Mouse (Mus musculus): ENCODE measurements around the gene Edf1. TPM values are rescaled to one million over a fixed set of nuclear protein-coding genes. Genes with fewer than 3 reads are reported as not detected.

The Edf1 gene
- polyA plus RNA-seq, 1 experiment from 2014 or later = 436 TPM

- 89% methylated on average over 6 of the region's 6 CpGs for WGBS
Measured at GRCm38 (mm10) chr2:25583120-25583481, 25.5 kb downstream of the Edf1 start.

GRCm38 (mm10) chr2:25583571-25583970 lies 25.9 kb downstream of the Edf1 start:
- Histone ChIP-seq H3K4me2 (replicated peaks; ENCODE audit: low read depth, low read length) (no peak overlapping the region), H3K4me1 (replicated peaks; ENCODE audit: control insufficient read depth, insufficient read depth, low read length) (peaks cover 3% of the 10 kb centered on the region), H3K4me3 (ENCODE audit: low read depth, low read length) (no peak overlapping the region), H3K27me3 (ENCODE audit: control insufficient read depth, insufficient read depth, low read length) (peaks cover 26% of the 10 kb centered on the region), H3K9ac (ENCODE audit: low read depth, low read length) (no peak overlapping the region), H3K36me3 (ENCODE audit: control insufficient read depth, insufficient read depth, low read length) (no peaks in the 10 kb centered on the region), H3K27ac (ENCODE audit: low read depth, low read length) (no peak overlapping the region), H3K9me3 (ENCODE audit: control insufficient read depth, low read length) (no peaks in the 10 kb centered on the region)
- no peak for ATAC-seq (ENCODE audit: low FRiP score)
- DNase-seq (ENCODE audit: low spot score) = no peak
- WGBS = 76% methylated on average over 4 of the region's 4 CpGs

More at GRCm38 (mm10) chr2:25583120-25583481, 25.5 kb downstream of the Edf1 start:
- Histone ChIP-seq H3K4me3 (ENCODE audit: low read depth, low read length) (no peak overlapping the region), H3K9me3 (ENCODE audit: control insufficient read depth, low read length) (no peaks in the 10 kb centered on the region), H3K9ac (ENCODE audit: low read depth, low read length) (no peak overlapping the region), H3K27ac (ENCODE audit: low read depth, low read length) (no peak overlapping the region), H3K36me3 (ENCODE audit: control insufficient read depth, insufficient read depth, low read length) (no peaks in the 10 kb centered on the region), H3K27me3 (ENCODE audit: control insufficient read depth, insufficient read depth, low read length) (peaks cover 31% of the 10 kb centered on the region), H3K4me1 (replicated peaks; ENCODE audit: control insufficient read depth, insufficient read depth, low read length) (peaks cover 6% of the 10 kb centered on the region), H3K4me2 (replicated peaks; ENCODE audit: low read depth, low read length) (no peak overlapping the region)
- no peak for ATAC-seq (ENCODE audit: low FRiP score)
- DNase-seq (ENCODE audit: low spot score) = no peak

- no peak for DNase-seq (ENCODE audit: low spot score)
- Histone ChIP-seq H3K27ac (ENCODE audit: low read depth, low read length) (no peak overlapping the region), H3K27me3 (ENCODE audit: control insufficient read depth, insufficient read depth, low read length) (peaks cover 20% of the 10 kb centered on the region), H3K9me3 (ENCODE audit: control insufficient read depth, low read length) (no peaks in the 10 kb centered on the region), H3K4me3 (ENCODE audit: low read depth, low read length) (no peak overlapping the region), H3K9ac (ENCODE audit: low read depth, low read length) (no peak overlapping the region), H3K4me1 (replicated peaks; ENCODE audit: control insufficient read depth, insufficient read depth, low read length) (peaks cover 3% of the 10 kb centered on the region), H3K36me3 (ENCODE audit: control insufficient read depth, insufficient read depth, low read length) (no peaks in the 10 kb centered on the region), H3K4me2 (replicated peaks; ENCODE audit: low read depth, low read length) (no peak overlapping the region)
- no peak for ATAC-seq (ENCODE audit: low FRiP score)
- 98% methylated on average over 3 of the region's 3 CpGs for WGBS
Measured at GRCm38 (mm10) chr2:25584152-25584551, 26.5 kb downstream of the Edf1 start.

GRCm38 (mm10) chr2:25584856-25585255 lies 27.2 kb downstream of the Edf1 start:
- WGBS = 90% methylated on average over 4 of the region's 4 CpGs
- Histone ChIP-seq H3K27me3 (ENCODE audit: control insufficient read depth, insufficient read depth, low read length) (peaks cover 13% of the 10 kb centered on the region), H3K4me3 (ENCODE audit: low read depth, low read length) (no peak overlapping the region), H3K9ac (ENCODE audit: low read depth, low read length) (no peak overlapping the region), H3K4me2 (replicated peaks; ENCODE audit: low read depth, low read length) (no peak overlapping the region), H3K27ac (ENCODE audit: low read depth, low read length) (no peak overlapping the region), H3K4me1 (replicated peaks; ENCODE audit: control insufficient read depth, insufficient read depth, low read length) (peaks cover 3% of the 10 kb centered on the region; the same call in 1 of the 2 replicates), H3K9me3 (ENCODE audit: control insufficient read depth, low read length) (no peaks in the 10 kb centered on the region), H3K36me3 (ENCODE audit: control insufficient read depth, insufficient read depth, low read length) (no peaks in the 10 kb centered on the region)
- DNase-seq (ENCODE audit: low spot score) = no peak
- ATAC-seq (ENCODE audit: low FRiP score) = no peak

GRCm38 (mm10) chr2:25585601-25586000 lies 28.0 kb downstream of the Edf1 start:
- 93% methylated on average over 3 of the region's 3 CpGs for WGBS
- H3K4me1 ChIP-seq (replicated peaks; ENCODE audit: control insufficient read depth, insufficient read depth, low read length) = peaks cover 3% of the 10 kb centered on the region; the same call in 1 of the 2 replicates
- no peaks in the 10 kb centered on the region for H3K36me3 ChIP-seq (ENCODE audit: control insufficient read depth, insufficient read depth, low read length)
- no peak for ATAC-seq (ENCODE audit: low FRiP score)
- H3K9me3 ChIP-seq (ENCODE audit: control insufficient read depth, low read length) = no peaks in the 10 kb centered on the region
- H3K4me2 ChIP-seq (replicated peaks; ENCODE audit: low read depth, low read length) = no peak overlapping the region
- H3K9ac ChIP-seq (ENCODE audit: low read depth, low read length) = no peak overlapping the region
- no peak for DNase-seq (ENCODE audit: low spot score)
- H3K27me3 ChIP-seq (ENCODE audit: control insufficient read depth, insufficient read depth, low read length) = peaks cover 6% of the 10 kb centered on the region
- no peak overlapping the region for H3K27ac ChIP-seq (ENCODE audit: low read depth, low read length)
- no peak overlapping the region for H3K4me3 ChIP-seq (ENCODE audit: low read depth, low read length)

GRCm38 (mm10) chr2:25587290-25587689 lies 29.6 kb downstream of the Edf1 start:
- 0 out of 2 replicates have a peak, but pooled peaks cover 6% of the 10 kb centered on the region for H3K36me3 ChIP-seq (ENCODE audit: control insufficient read depth, insufficient read depth, low read length)

GRCm38 (mm10) chr2:25588227-25588907 lies 30.7 kb downstream of the Edf1 start:
- Histone ChIP-seq H3K36me3 (ENCODE audit: control insufficient read depth, insufficient read depth, low read length) (peaks cover 6% of the 10 kb centered on the region; the same call in 1 of the 2 replicates), H3K4me1 (replicated peaks; ENCODE audit: control insufficient read depth, insufficient read depth, low read length) (no peaks in the 10 kb centered on the region), H3K27me3 (ENCODE audit: control insufficient read depth, insufficient read depth, low read length) (no peaks in the 10 kb centered on the region), H3K4me2 (replicated peaks; ENCODE audit: low read depth, low read length) (no peak overlapping the region), H3K4me3 (ENCODE audit: low read depth, low read length) (no peak overlapping the region), H3K9ac (ENCODE audit: low read depth, low read length) (no peak overlapping the region), H3K9me3 (ENCODE audit: control insufficient read depth, low read length) (no peaks in the 10 kb centered on the region), H3K27ac (ENCODE audit: low read depth, low read length) (no peak overlapping the region)
- whole genome bisulfite sequencing = 93% methylated on average over 8 of the region's 8 CpGs
- no peak for ATAC-seq (ENCODE audit: low FRiP score)
- DNase-seq (ENCODE audit: low spot score) = no peak

More at GRCm38 (mm10) chr2:25587290-25587689, 29.6 kb downstream of the Edf1 start:
- Histone ChIP-seq H3K27ac (ENCODE audit: low read depth, low read length) (no peak overlapping the region), H3K4me2 (replicated peaks; ENCODE audit: low read depth, low read length) (no peak overlapping the region), H3K9me3 (ENCODE audit: control insufficient read depth, low read length) (no peaks in the 10 kb centered on the region), H3K27me3 (ENCODE audit: control insufficient read depth, insufficient read depth, low read length) (no peaks in the 10 kb centered on the region), H3K4me1 (replicated peaks; ENCODE audit: control insufficient read depth, insufficient read depth, low read length) (no peaks in the 10 kb centered on the region; the same call in 1 of the 2 replicates), H3K9ac (ENCODE audit: low read depth, low read length) (no peak overlapping the region), H3K4me3 (ENCODE audit: low read depth, low read length) (no peak overlapping the region)
- ATAC-seq (ENCODE audit: low FRiP score) (no peak), DNase-seq (ENCODE audit: low spot score) (no peak)
- 92% methylated on average over 8 of the region's 8 CpGs for WGBS

GRCm38 (mm10) chr2:25591863-25592262 lies 34.2 kb downstream of the Edf1 start:
- H3K4me2 ChIP-seq (replicated peaks; ENCODE audit: low read depth, low read length) = no peak overlapping the region
- no peaks in the 10 kb centered on the region for H3K9me3 ChIP-seq (ENCODE audit: control insufficient read depth, low read length)
- H3K36me3 ChIP-seq (ENCODE audit: control insufficient read depth, insufficient read depth, low read length) = peaks cover 13% of the 10 kb centered on the region
- 92% methylated on average over 2 of the region's 2 CpGs for WGBS
- no peak overlapping the region for H3K27ac ChIP-seq (ENCODE audit: low read depth, low read length)
- no peaks in the 10 kb centered on the region for H3K4me1 ChIP-seq (replicated peaks; ENCODE audit: control insufficient read depth, insufficient read depth, low read length)
- H3K9ac ChIP-seq (ENCODE audit: low read depth, low read length) = no peak overlapping the region
- peak; percentile 14 for DNase-seq (ENCODE audit: low spot score)
- no peak overlapping the region for H3K4me3 ChIP-seq (ENCODE audit: low read depth, low read length)
- H3K27me3 ChIP-seq (ENCODE audit: control insufficient read depth, insufficient read depth, low read length) = no peaks in the 10 kb centered on the region
- ATAC-seq (ENCODE audit: low FRiP score) = no peak

Data from hindbrain, embryonic 11.5 days (tissue).